Mouse (Mus musculus): ENCODE data around the gene Pde10a. TPM values are rescaled to one million over a fixed set of nuclear protein-coding genes. Genes with fewer than 3 reads are reported as not detected.

Gene Pde10a
- polyA plus RNA-seq, 1 experiment = 0.99 TPM

DNA sequence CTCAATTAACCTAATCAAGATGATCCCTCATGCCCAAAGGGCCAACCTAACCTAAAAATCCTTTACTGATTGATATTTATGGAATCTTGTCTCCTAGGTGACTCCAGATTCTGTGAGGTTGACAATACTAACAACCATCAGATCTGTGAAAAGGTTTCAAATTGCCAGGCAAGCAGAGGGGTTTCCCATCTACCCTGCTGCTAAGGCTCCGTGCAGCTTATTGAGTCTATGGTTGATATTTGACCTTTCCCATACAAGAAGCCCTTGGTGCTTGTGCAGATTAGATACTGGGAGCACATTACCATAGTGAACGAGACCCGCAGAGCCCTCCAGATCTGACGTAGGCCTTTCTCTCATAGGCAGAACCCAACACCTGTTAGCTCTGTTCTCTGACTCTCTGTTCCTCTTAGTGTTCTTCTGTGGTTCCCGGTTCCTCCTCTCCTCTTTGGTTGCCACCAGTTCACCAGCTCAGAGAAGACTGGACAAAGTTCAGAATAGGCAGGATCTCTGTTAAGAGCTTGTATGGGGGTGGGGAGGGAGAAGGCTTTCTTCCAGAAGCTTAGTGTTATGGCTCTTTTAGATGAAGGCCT lies 240.9 kb downstream of the Pde10a start:
- H3K27ac ChIP-seq (replicated peaks; ENCODE audit: low read depth, low read length) = no peak overlapping the region
- H3K4me1 ChIP-seq (ENCODE audit: control insufficient read depth, insufficient read depth, insufficient read length, low read length) = no peaks in the 10 kb centered on the region
- no peak overlapping the region for H3K4me3 ChIP-seq (ENCODE audit: insufficient read depth, low read depth, low read length)

DNA sequence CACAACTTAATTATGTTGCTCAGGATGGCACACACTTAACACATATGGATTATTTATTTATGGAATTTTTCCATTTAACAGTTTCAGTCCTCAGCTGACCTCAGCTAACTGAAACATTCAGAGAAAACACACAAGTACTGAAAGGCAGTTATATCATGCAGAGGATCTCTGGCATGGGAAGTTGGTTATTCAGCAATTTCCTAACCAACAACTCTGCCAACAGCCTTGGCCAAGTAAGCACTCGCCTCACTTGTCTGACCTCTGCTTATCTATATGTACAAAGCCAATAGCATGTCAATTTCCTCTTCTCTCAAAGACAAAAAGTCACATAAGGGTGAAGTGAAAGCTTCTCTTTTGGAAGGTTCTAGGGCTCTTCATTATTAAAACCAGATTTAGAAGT lies 244.0 kb downstream of the Pde10a start:
- Histone ChIP-seq H3K4me3 (ENCODE audit: insufficient read depth, low read depth, low read length) (no peak overlapping the region), H3K27ac (replicated peaks; ENCODE audit: low read depth, low read length) (no peak overlapping the region)

DNA sequence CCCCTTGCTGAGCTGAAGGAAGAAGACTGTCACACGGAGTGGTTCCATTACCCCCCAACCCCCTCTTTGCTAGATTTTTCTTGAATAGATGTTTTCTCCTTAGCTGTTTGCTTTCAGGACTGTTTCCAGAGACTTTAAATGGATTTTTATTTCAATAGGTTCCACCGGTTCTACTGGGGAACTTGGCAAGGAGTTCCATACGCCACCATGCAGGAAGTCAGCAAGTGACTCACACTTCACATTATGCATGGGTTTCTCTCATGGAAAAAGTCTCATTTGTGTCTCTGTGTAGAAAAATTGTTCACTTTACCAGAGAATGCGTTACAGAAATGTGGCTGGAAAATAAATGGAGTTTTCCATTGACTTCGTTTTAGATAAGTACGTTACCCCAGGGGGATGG lies 248.2 kb downstream of the Pde10a start:
- Histone ChIP-seq H3K4me3 (ENCODE audit: insufficient read depth, low read depth, low read length) (no peak overlapping the region), H3K4me1 (ENCODE audit: control insufficient read depth, insufficient read depth, insufficient read length, low read length) (no peaks in the 10 kb centered on the region), H3K27ac (replicated peaks; ENCODE audit: low read depth, low read length) (no peak overlapping the region)

More for the DNA sequence above, 244.0 kb downstream of the Pde10a start:
- no peaks in the 10 kb centered on the region for H3K4me1 ChIP-seq (ENCODE audit: control insufficient read depth, insufficient read depth, insufficient read length, low read length)

DNA sequence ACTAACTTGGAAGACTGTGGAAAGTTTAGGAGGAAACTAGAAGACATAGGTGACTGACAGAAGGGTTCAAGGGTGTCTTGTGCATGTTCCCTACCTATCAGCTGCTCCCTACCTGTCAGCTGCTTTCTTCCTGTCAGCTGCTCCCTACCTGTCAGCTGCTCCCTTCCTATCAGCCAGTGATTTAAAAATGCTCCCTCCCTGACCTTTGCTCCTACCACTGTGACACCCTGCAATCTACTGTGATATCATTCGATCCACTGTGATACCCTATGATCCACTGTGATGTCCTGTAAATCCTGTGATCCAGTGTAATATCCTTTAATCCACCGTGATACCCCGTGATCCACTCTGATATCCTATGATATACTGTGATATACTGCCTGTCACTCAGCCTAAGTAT lies 249.1 kb downstream of the Pde10a start:
- Histone ChIP-seq H3K4me1 (ENCODE audit: control insufficient read depth, insufficient read depth, insufficient read length, low read length) (no peaks in the 10 kb centered on the region), H3K27ac (replicated peaks; ENCODE audit: low read depth, low read length) (no peak overlapping the region), H3K4me3 (ENCODE audit: insufficient read depth, low read depth, low read length) (no peak overlapping the region)

DNA sequence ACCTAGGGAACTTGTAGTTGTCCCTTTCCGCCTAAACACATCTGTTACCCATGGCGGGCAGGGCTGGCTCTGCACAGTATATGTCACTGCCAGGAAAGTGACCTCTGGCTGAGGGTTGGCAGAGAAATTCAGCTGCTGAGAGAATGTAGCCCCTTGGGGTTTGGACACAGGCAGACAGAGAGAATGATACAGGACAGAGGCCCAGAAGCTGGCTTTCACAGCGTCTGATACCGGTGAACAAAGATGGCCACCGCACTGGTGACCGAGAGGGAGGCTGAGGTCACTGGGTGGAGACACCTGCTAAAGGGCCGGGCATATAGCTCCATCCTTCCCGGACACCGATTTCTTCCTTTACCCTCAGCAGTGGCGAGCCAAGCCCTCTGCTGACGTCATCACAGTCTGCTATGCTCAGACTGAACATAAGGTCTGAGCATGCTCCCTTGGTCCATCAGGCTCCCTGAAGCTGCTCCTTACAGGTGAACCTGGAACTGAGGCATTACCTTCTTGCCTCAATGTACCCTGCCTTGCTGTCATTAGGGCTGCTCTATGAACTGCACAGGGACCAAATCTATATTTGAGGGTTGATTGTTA lies 250.5 kb downstream of the Pde10a start:
- Histone ChIP-seq H3K4me1 (ENCODE audit: control insufficient read depth, insufficient read depth, insufficient read length, low read length) (no peaks in the 10 kb centered on the region; the same call in 1 of the 2 replicates), H3K27ac (replicated peaks; ENCODE audit: low read depth, low read length) (no peak overlapping the region), H3K4me3 (ENCODE audit: insufficient read depth, low read depth, low read length) (no peak overlapping the region)

DNA sequence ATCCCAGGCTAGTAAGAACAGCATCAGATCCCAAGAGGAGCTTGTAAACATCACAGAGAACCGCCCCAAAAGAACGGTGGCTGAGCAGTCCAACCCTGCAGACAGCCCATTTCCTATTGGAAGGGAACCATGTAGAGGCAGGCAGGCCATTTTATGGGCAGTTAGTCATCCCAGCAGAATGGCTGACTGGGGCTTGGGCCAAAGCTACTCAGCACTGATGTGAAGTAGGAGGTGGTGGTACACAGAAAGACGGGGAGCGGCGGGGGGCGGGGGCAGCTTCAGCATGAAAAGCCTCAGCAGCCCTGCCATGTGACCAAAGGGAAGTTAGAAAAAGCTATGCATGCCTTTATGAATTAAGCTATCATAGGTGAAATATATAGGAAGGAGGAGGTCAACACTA lies 252.5 kb downstream of the Pde10a start:
- no peaks in the 10 kb centered on the region; the same call in 1 of the 2 replicates for H3K4me1 ChIP-seq (ENCODE audit: control insufficient read depth, insufficient read depth, insufficient read length, low read length)
- H3K27ac ChIP-seq (replicated peaks; ENCODE audit: low read depth, low read length) = no peak overlapping the region
- H3K4me3 ChIP-seq (ENCODE audit: insufficient read depth, low read depth, low read length) = no peak overlapping the region

DNA sequence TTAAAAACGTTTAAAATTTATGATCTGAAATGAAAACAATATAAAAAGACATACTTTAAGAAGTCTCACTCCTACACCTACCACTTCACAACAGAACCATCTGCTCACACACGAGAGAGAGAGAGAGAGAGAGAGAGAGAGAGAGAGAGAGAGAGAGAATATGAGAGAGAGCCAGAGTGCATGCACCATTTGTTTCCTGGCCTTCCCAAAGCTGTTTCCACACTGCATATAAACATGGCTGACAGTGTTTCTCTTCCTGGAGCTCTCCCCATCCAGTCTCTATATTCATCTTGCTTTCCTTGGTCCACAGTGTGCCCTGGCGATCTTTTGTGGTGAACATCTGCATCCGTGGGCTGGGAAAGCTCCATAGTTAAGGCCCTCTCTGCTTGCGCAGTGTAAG lies 253.7 kb downstream of the Pde10a start:
- H3K4me1 ChIP-seq (ENCODE audit: control insufficient read depth, insufficient read depth, insufficient read length, low read length) = no peaks in the 10 kb centered on the region; the same call in 1 of the 2 replicates
- no peak overlapping the region for H3K27ac ChIP-seq (replicated peaks; ENCODE audit: low read depth, low read length)
- no peak overlapping the region for H3K4me3 ChIP-seq (ENCODE audit: insufficient read depth, low read depth, low read length)

DNA sequence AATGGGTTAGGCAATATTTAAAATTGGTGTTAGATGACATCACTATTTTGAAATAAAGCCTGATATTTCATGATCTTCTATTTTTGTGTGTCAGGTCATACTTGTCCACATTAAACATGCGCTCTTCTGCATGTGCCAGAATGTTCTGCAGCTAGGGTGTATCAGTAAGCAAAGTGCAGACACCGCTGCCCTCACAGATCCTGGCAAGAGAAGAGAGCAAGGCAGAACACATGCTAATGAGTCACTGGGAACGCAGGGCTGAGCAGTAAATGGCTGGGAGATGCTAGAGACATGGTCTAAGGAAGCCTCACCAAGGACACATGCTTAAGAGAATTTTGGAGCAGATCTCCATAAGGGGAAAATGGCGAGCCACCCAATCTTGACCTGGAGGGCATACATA lies 255.3 kb downstream of the Pde10a start:
- H3K4me3 ChIP-seq (ENCODE audit: insufficient read depth, low read depth, low read length) = no peak overlapping the region
- H3K27ac ChIP-seq (replicated peaks; ENCODE audit: low read depth, low read length) = no peak overlapping the region
- H3K4me1 ChIP-seq (ENCODE audit: control insufficient read depth, insufficient read depth, insufficient read length, low read length) = no peaks in the 10 kb centered on the region; the same call in 1 of the 2 replicates

DNA sequence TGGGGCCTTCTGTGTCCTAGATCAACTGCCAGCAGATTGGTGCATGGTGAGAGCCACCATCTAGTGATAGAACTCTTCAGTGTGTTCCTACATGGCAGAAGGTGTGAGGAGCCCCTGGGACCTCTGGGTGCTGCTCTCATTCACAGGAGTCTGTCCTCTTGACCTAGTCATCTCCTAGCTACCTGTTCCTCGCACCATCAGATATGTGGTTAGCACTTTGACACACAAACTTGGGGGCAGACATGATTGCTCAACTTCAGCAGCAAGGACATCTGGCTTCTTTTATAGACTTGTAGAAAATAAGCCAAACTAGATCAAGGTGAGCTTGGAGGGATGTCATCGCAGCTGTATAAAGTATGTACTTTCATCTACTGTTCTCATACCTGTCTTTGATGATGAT lies 255.9 kb downstream of the Pde10a start:
- H3K4me3 ChIP-seq (ENCODE audit: insufficient read depth, low read depth, low read length) = no peak overlapping the region
- no peaks in the 10 kb centered on the region; the same call in 1 of the 2 replicates for H3K4me1 ChIP-seq (ENCODE audit: control insufficient read depth, insufficient read depth, insufficient read length, low read length)
- H3K27ac ChIP-seq (replicated peaks; ENCODE audit: low read depth, low read length) = no peak overlapping the region

DNA sequence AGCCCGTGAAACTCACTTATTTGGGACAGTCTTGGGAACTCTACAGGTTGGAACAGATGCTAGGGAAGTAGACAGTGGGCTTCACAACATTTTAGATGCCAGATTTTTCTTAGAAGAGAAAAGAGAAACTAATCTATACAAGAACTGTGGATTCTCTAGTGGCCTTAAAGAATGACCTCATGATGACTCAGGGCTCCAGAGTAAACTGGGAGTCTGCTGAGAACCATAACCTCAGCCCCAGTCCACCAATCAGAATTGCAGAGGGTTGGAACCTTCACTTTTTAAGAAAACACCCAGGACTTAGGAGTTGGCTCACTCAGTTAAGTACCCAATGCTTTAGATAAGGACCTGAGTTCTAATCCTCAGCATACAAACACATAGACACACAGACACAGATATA lies 256.4 kb downstream of the Pde10a start:
- Histone ChIP-seq H3K4me1 (ENCODE audit: control insufficient read depth, insufficient read depth, insufficient read length, low read length) (no peaks in the 10 kb centered on the region; the same call in 1 of the 2 replicates), H3K27ac (replicated peaks; ENCODE audit: low read depth, low read length) (no peak overlapping the region), H3K4me3 (ENCODE audit: insufficient read depth, low read depth, low read length) (no peak overlapping the region)

DNA sequence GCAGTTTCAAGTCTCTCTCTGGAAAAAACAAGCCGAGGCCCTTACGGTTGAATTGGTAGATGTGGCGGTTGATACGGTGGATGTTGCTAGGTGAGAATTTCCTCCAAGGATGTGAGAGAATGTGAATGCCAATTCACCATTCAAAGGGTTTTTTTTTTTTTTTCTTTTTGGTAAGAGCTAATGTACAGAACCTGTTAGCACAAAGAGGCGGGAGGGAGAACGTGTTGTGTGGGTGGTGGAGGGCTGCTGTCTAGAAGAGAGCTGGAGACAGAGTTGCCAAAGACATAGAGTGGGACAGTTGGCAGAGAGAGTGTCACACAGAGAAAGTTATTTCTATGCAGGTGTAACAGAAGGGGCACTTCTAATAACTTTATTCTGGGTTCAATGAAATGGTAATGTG lies 260.7 kb downstream of the Pde10a start:
- no peak overlapping the region for H3K27ac ChIP-seq (replicated peaks; ENCODE audit: low read depth, low read length)
- no peaks in the 10 kb centered on the region for H3K4me1 ChIP-seq (ENCODE audit: control insufficient read depth, insufficient read depth, insufficient read length, low read length)

DNA sequence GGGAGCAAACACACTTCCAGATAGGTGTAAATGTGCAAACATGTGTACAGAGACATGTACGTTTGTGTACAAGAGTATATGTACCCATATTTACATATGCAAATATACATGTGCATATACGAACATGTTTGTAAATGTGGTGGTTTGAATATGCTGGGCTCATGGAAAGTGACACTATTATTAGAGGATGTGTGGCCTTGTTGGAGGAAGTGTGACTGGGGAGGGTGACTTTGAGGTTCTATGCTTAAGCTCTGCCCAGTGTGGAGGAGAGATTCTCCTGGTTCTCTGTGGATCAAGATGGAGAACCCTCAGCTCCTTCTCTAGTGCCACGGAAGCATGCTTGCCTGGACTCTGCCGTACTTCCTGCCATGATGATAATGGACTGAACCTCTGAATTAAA lies 261.3 kb downstream of the Pde10a start:
- H3K27ac ChIP-seq (replicated peaks; ENCODE audit: low read depth, low read length) = no peak overlapping the region
- H3K4me3 ChIP-seq (ENCODE audit: insufficient read depth, low read depth, low read length) = no peak overlapping the region
- no peaks in the 10 kb centered on the region for H3K4me1 ChIP-seq (ENCODE audit: control insufficient read depth, insufficient read depth, insufficient read length, low read length)

More for the DNA sequence above, 260.7 kb downstream of the Pde10a start:
- H3K4me3 ChIP-seq (ENCODE audit: insufficient read depth, low read depth, low read length) = no peak overlapping the region

DNA sequence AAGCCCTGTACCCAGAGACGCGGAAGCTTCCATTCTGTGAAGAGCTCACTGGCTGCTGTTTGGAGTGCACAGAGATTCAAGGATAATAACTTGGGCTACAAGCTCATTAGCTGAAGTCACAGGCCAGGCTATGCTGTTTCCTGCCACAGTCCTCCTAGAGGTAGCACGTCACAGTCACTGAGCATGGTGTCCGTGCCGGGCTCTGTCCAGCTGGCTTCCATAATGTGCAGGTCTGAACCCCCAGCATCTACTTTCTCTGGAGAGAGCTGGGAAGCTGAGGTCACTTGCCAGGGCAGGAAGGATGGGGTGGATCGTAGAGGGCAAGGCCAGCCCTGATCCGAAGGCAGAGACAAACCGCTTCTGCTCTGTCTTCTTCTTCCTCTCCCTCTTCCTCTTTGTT lies 262.6 kb downstream of the Pde10a start:
- Histone ChIP-seq H3K27ac (replicated peaks; ENCODE audit: low read depth, low read length) (no peak overlapping the region), H3K4me1 (ENCODE audit: control insufficient read depth, insufficient read depth, insufficient read length, low read length) (no peaks in the 10 kb centered on the region), H3K4me3 (ENCODE audit: insufficient read depth, low read depth, low read length) (no peak overlapping the region)

DNA sequence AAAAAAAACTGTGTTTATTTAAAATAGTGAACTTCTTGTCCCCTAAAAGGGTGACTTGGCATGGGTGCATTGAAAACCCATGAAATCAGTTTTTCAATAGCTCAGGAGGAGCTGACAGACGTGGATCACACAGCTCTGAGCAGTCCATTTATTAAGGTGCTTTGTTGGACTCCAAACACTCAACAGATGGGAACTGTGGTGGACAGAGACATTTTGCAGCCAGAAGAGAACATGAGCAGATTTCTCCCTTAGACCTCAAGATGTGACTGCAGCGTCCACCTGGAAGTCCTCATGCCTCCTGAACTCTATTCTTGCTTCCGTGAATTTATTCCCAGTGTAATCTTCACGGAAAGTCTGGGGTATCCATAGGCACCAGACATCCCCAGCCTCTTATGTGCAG lies 266.4 kb downstream of the Pde10a start:
- H3K4me3 ChIP-seq (ENCODE audit: insufficient read depth, low read depth, low read length) = no peak overlapping the region
- no peak overlapping the region for H3K27ac ChIP-seq (replicated peaks; ENCODE audit: low read depth, low read length)
- no peaks in the 10 kb centered on the region for H3K4me1 ChIP-seq (ENCODE audit: control insufficient read depth, insufficient read depth, insufficient read length, low read length)

DNA sequence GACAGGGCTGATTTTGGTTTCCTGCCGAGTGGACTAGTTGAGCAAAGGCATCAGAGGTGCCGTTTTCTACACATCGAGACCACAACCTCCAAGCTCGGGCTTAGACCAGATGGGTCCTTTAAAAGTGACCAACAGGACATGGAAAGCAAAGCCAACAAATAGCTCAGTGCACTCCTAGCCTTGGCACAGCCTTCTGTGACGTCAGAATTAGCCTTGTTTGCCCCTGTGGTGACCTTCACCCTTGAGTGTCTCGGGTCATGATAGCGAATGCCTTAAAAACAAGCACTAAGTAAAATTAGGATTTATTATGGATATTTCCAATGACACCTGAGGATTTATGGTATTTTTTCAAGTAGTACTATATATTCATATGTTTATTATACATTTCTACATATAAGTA lies 267.4 kb downstream of the Pde10a start:
- H3K4me3 ChIP-seq (ENCODE audit: insufficient read depth, low read depth, low read length) = no peak overlapping the region
- H3K27ac ChIP-seq (replicated peaks; ENCODE audit: low read depth, low read length) = no peak overlapping the region
- no peaks in the 10 kb centered on the region for H3K4me1 ChIP-seq (ENCODE audit: control insufficient read depth, insufficient read depth, insufficient read length, low read length)

DNA sequence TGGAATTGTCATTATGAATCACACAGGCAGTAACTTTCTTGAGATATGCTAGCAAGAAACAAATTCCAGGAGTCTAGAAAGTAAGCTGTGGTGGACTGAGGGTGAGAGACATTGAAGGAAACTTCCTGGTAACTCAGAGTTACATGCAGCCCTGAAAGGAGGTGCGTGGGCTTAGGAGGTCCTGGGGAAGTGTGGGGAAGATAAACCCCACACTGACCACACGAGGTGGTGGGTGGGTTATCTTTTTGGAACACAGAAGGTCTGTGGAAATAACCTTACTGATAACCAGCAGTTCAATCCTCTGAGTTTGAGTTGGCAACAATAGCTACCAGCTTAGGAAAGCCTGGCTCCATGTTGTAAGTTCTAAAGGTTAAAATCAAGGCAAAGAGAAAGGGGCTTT lies 272.5 kb downstream of the Pde10a start:
- Histone ChIP-seq H3K4me1 (ENCODE audit: control insufficient read depth, insufficient read depth, insufficient read length, low read length) (no peaks in the 10 kb centered on the region; the same call in 1 of the 2 replicates), H3K27ac (replicated peaks; ENCODE audit: low read depth, low read length) (no peak overlapping the region), H3K4me3 (ENCODE audit: insufficient read depth, low read depth, low read length) (no peak overlapping the region)

Measured in brown adipose tissue, adult 24 weeks (tissue).